Mouse (Mus musculus): ENCODE data around the gene Dhcr7.

Gene Dhcr7

GRCm38 (mm10) chr7:143833581-143834190, 10.7 kb downstream of the Dhcr7 start:
- no peak for DNase-seq (ENCODE audit: low spot score)

- DNase-seq (ENCODE audit: low spot score): no peak
Observed at GRCm38 (mm10) chr7:143834316-143834715, 11.4 kb downstream of the Dhcr7 start.

- no peak for DNase-seq (ENCODE audit: low spot score)
Observed at GRCm38 (mm10) chr7:143834972-143835371, 12.0 kb downstream of the Dhcr7 start.

GRCm38 (mm10) chr7:143837705-143838358, 14.9 kb downstream of the Dhcr7 start:
- DNase-seq (ENCODE audit: low spot score): no peak

GRCm38 (mm10) chr7:143840121-143840520, 17.2 kb downstream of the Dhcr7 start:
- DNase-seq (ENCODE audit: low spot score): no peak

GRCm38 (mm10) chr7:143841301-143841700, 18.4 kb downstream of the Dhcr7 start:
- no peak for DNase-seq (ENCODE audit: low spot score)

- no peak for DNase-seq (ENCODE audit: low spot score)
Observed at GRCm38 (mm10) chr7:143848127-143848767, 25.3 kb downstream of the Dhcr7 start.

- no peak for DNase-seq (ENCODE audit: low spot score)
Observed at GRCm38 (mm10) chr7:143848768-143849482, 26.0 kb downstream of the Dhcr7 start.

GRCm38 (mm10) chr7:143866538-143866937, 43.6 kb downstream of the Dhcr7 start, which contains the start of gene Gm498:
Gene Gm498 (plus strand): TSS chr7:143866838.
- no peak for DNase-seq (ENCODE audit: low spot score)

GRCm38 (mm10) chr7:143868874-143869273, 45.9 kb downstream of the Dhcr7 start:
- DNase-seq (ENCODE audit: low spot score): no peak

GRCm38 (mm10) chr7:143883717-143884116, 60.8 kb downstream of the Dhcr7 start:
- no peak for DNase-seq (ENCODE audit: low spot score)

GRCm38 (mm10) chr7:143891146-143891545, 68.2 kb downstream of the Dhcr7 start:
- DNase-seq (ENCODE audit: low spot score): no peak

- DNase-seq (ENCODE audit: low spot score): no peak
Observed at GRCm38 (mm10) chr7:143892361-143892760, 69.4 kb downstream of the Dhcr7 start.

All from urinary bladder, postnatal 14 days (tissue).